Mouse (Mus musculus): ENCODE measurements around the gene Panx1. TPM values are rescaled to one million over a fixed set of nuclear protein-coding genes. Genes with fewer than 3 reads are reported as not detected.

The Panx1 gene
- total and polyA plus RNA-seq, 3 experiments: 19.7 to 54.0 (median 27.9) TPM

DNA sequence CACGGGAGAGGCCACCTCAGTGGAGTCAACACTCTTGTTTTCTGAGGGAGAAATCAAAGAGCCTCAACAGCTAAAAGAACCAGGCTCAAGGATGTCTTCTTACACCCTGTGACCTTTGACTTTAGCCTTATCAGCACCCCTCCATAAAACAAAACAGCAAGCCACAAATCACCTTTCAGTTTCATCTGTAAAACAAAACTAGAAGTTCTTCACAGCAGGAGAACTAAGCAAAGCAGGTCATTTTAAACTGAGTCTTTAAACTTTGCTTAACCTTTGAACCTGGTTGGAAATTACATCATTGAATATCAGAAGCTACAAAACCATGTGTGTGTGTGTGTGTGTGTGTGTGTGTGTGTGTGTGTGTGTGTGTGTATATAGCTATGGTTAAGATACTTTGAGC lies 18.9 kb upstream of the Panx1 start:
- no peaks in the 10 kb centered on the region for H3K79me2 ChIP-seq (replicated peaks; ENCODE audit: control insufficient read depth, extremely low read depth, insufficient read depth, poor library complexity, severe bottlenecking)
- 0 out of 2 replicates have a peak overlapping the region, but pooled peaks have one; percentile 21 for H3K4me2 ChIP-seq (ENCODE audit: insufficient read depth, low read depth, poor library complexity, severe bottlenecking)
- H3K9ac ChIP-seq (ENCODE audit: insufficient read depth, low read depth): no peak overlapping the region
- H3K4me3 ChIP-seq (replicated peaks in 1 of 3; ENCODE audit: low read depth in 2 of 3, low read length in 2 of 3, poor library complexity in 1 of 3): no peak overlapping the region
- TF ChIP-seq ELF1 (IDR thresholded peaks at IDR 0.05; ENCODE audit: low read depth, low read length) (no peak), TCF12 (IDR thresholded peaks at IDR 0.05; ENCODE audit: low read depth, low read length) (no peak), MAZ (IDR thresholded peaks at IDR 0.05; ENCODE audit: low read depth, low read length) (no peak), MXI1 (IDR thresholded peaks at IDR 0.05; ENCODE audit: low read depth, low read length) (no peak), CTCF (conservative IDR thresholded peaks at IDR 0.05 in 1 of 2, IDR thresholded peaks at IDR 0.05 in 1 of 2; ENCODE audit: low read depth in 2 of 2, low read length in 2 of 2) (no peak), CHD1 (IDR thresholded peaks at IDR 0.05; ENCODE audit: low read depth, low read length) (no peak)
- H3K4me1 ChIP-seq (ENCODE audit: control insufficient read depth in 1 of 2, insufficient read depth in 2 of 2): peaks cover 0 to under 1% of the 10 kb centered on the region in 2 experiments; a peak in 1 of 4 replicates
- in situ Hi-C loops (cut with MboI; ENCODE audit: low pct_ligation_motif_present, low pct_unique_long_range_greater_than_20kb, low sequenced_read_pairs): no loop called here
- H3K36me3 ChIP-seq (replicated peaks in 1 of 2; ENCODE audit: control insufficient read depth in 1 of 2, insufficient read depth in 1 of 2, low read length in 1 of 2): no peaks in the 10 kb centered on the region
- no peak for DNase-seq (ENCODE audit: extremely low read depth)
- no peak overlapping the region for H3K27ac ChIP-seq (ENCODE audit: insufficient read depth, low read depth)
- H3K9me3 ChIP-seq (replicated peaks; ENCODE audit: low read length): no peaks in the 10 kb centered on the region
- no peaks in the 10 kb centered on the region for H3K27me3 ChIP-seq (replicated peaks)
- dilution Hi-C loops (cut with MboI; ENCODE audit: extremely low pct_ligation_motif_present, extremely low pct_unique_long_range_greater_than_20kb, low sequenced_read_pairs): no loop called here

DNA sequence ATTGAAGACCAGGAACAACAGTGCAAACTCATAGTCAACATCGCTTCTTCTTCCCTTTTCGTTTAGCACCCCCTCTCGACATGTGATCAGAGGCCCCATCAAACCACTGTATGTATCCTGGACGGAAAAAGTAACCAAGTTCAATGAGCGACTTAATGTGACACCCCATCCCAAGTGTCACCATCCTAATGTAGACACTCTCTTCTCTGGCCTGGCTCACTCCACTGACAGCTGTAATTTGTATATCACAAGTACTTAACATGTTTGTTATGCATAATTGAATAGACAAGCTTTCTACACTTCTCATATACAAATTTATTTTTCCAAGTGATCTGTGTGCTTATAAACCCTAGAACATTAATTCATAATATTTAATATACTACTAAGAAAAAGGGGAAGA lies 15.6 kb upstream of the Panx1 start:
- dilution Hi-C loops (cut with MboI; ENCODE audit: extremely low pct_ligation_motif_present, extremely low pct_unique_long_range_greater_than_20kb, low sequenced_read_pairs): no loop called here
- Histone ChIP-seq H3K27ac (ENCODE audit: insufficient read depth, low read depth) (no peak overlapping the region), H3K79me2 (replicated peaks; ENCODE audit: control insufficient read depth, extremely low read depth, insufficient read depth, poor library complexity, severe bottlenecking) (no peaks in the 10 kb centered on the region), H3K9ac (ENCODE audit: insufficient read depth, low read depth) (no peak overlapping the region), H3K4me1 (ENCODE audit: control insufficient read depth in 1 of 2, insufficient read depth in 2 of 2) (peaks cover 0 to 9% of the 10 kb centered on the region in 2 experiments; a peak in 2 of 4 replicates), H3K36me3 (replicated peaks in 1 of 2; ENCODE audit: control insufficient read depth in 1 of 2, insufficient read depth in 1 of 2, low read length in 1 of 2) (no peaks in the 10 kb centered on the region), H3K4me3 (replicated peaks in 1 of 3; ENCODE audit: low read depth in 2 of 3, low read length in 2 of 3, poor library complexity in 1 of 3) (no peak overlapping the region), H3K9me3 (replicated peaks; ENCODE audit: low read length) (no peaks in the 10 kb centered on the region), H3K27me3 (replicated peaks) (no peaks in the 10 kb centered on the region), H3K4me2 (ENCODE audit: insufficient read depth, low read depth, poor library complexity, severe bottlenecking) (no peak overlapping the region)
- in situ Hi-C loops (cut with MboI; ENCODE audit: low pct_ligation_motif_present, low pct_unique_long_range_greater_than_20kb, low sequenced_read_pairs): no loop called here
- DNase-seq (ENCODE audit: extremely low read depth): no peak
- TF ChIP-seq UBTF (IDR thresholded peaks at IDR 0.05; ENCODE audit: low read depth, low read length): no peak
- TF ChIP-seq MYC (IDR thresholded peaks at IDR 0.05; ENCODE audit: low read depth, low read length): no peak
- no peak for TF ChIP-seq MEF2A (IDR thresholded peaks at IDR 0.05; ENCODE audit: borderline replicate concordance, low read depth, low read length)
- TF ChIP-seq ETS1 (conservative IDR thresholded peaks at IDR 0.05; ENCODE audit: low read depth, low read length): no peak
- no peak for TF ChIP-seq POLR2A (IDR thresholded peaks at IDR 0.05; ENCODE audit: low read depth, low read length)
- TF ChIP-seq POLR2AphosphoS2 (IDR thresholded peaks at IDR 0.05; ENCODE audit: low read depth, low read length): no peak
- no peak for TF ChIP-seq NRF1 (IDR thresholded peaks at IDR 0.05; ENCODE audit: low read depth, low read length)
- no peak for TF ChIP-seq KAT2A (IDR thresholded peaks at IDR 0.05; ENCODE audit: insufficient replicate concordance, low read length)
- no peak for TF ChIP-seq ZNF384 (IDR thresholded peaks at IDR 0.05; ENCODE audit: low read depth, low read length)
- no peak for TF ChIP-seq RAD21 (IDR thresholded peaks at IDR 0.05; ENCODE audit: low read depth, low read length)
- no peak for TF ChIP-seq GABPA (IDR thresholded peaks at IDR 0.05; ENCODE audit: insufficient replicate concordance, low read depth, low read length)
- no peak for TF ChIP-seq MAZ (IDR thresholded peaks at IDR 0.05; ENCODE audit: low read depth, low read length)
- no peak for TF ChIP-seq BHLHE40 (IDR thresholded peaks at IDR 0.05; ENCODE audit: low read depth, low read length)
- TF ChIP-seq ZC3H11A (IDR thresholded peaks at IDR 0.05; ENCODE audit: low read depth, low read length): no peak
- no peak for TF ChIP-seq RCOR1 (conservative IDR thresholded peaks at IDR 0.05; ENCODE audit: low read depth, low read length)
- no peak for TF ChIP-seq USF2 (conservative IDR thresholded peaks at IDR 0.05; ENCODE audit: low read depth, low read length)
- no peak for TF ChIP-seq MAFK (IDR thresholded peaks at IDR 0.05; ENCODE audit: insufficient replicate concordance, low read length)
